Mouse (Mus musculus) stomach, embryonic 15.5 days (tissue): ENCODE measurements around the gene Chit1. TPM values are rescaled to one million over a fixed set of nuclear protein-coding genes. Genes with fewer than 3 reads are reported as not detected.

Experiments used
- ATAC-seq: fragments of 200-750 bp; cut with Nextera tagmentation; 2 replicates; pipeline ENCODE4 v1.8.0; 2017; ENCODE audit warnings: low read depth, moderate number of reproducible peaks, moderate TSS enrichment; ENCODE audit not compliant: insufficient read depth, low FRiP score
- H3K27ac ChIP-seq: fragments of 300-500 bp; sonication (generic); 2 replicates; pipeline ENCODE4 v1.5.1; 2015; ENCODE audit warnings: mild to moderate bottlenecking, inconsistent platforms
- H3K27me3 ChIP-seq: fragments of 300-500 bp; sonication (generic); replicated peaks from 2 replicates; pipeline ENCODE4 v1.6.1; 2015; ENCODE audit warnings: inconsistent platforms
- H3K36me3 ChIP-seq: fragments of 300-500 bp; sonication (generic); 2 replicates; pipeline ENCODE4 v1.6.1; 2015; ENCODE audit warnings: inconsistent platforms
- H3K4me1 ChIP-seq: fragments of 300-500 bp; sonication (generic); 2 replicates; pipeline ENCODE4 v1.6.1; 2015; ENCODE audit warnings: inconsistent platforms
- H3K4me2 ChIP-seq: fragments of 300-500 bp; sonication (generic); 2 replicates; pipeline ENCODE4 v1.6.1; 2015; ENCODE audit warnings: mild to moderate bottlenecking, inconsistent platforms
- H3K4me3 ChIP-seq: fragments of 300-500 bp; sonication (generic); replicated peaks from 2 replicates; pipeline ENCODE4 v1.5.1; 2015; ENCODE audit warnings: inconsistent platforms
- H3K9ac ChIP-seq: fragments of 300-500 bp; sonication (generic); 2 replicates; pipeline ENCODE4 v1.6.1; 2015; ENCODE audit warnings: inconsistent platforms
- H3K9me3 ChIP-seq: fragments of 300-500 bp; sonication (generic); 2 replicates; pipeline ENCODE4 v1.6.1; 2016; ENCODE audit warnings: inconsistent platforms
- WGBS: fragments of 180-500 bp; shearing (Covaris S2); methylation state at CpG from one replicate; pipeline ENCODE4 v1.1.7; 2015; 5-methylcytosine and 5-hydroxymethylcytosine counted together
- polyA plus RNA-seq: library from polyadenylated mRNA; unstranded; fragments of >200 nt; fragmentation: Nextera tagmentation; extraction: Ambion mirVana; gene quantifications from 2 replicates; pipeline ENCODE4 v1.2.1, GENCODE M21; 2015

The Chit1 gene
- polyA plus RNA-seq, 1 experiment from 2014 or later: 1.1 TPM

GRCm38 (mm10) chr1:134195979-134196378 lies 84.9 kb downstream of the Chit1 start:
- no peak overlapping the region for H3K9ac ChIP-seq
- no peaks in the 10 kb centered on the region for H3K36me3 ChIP-seq
- H3K27ac ChIP-seq: 0 out of 2 replicates have a peak overlapping the region, but pooled peaks have one; percentile 33
- peak; percentile 24; the same call in 1 of the 2 replicates for ATAC-seq
- no peak overlapping the region for H3K4me3 ChIP-seq
- no peaks in the 10 kb centered on the region for H3K9me3 ChIP-seq
- H3K27me3 ChIP-seq: no peaks in the 10 kb centered on the region
- no peak overlapping the region for H3K4me2 ChIP-seq
- 39% methylated on average over 4 of the region's 4 CpGs for WGBS
- peaks cover 13% of the 10 kb centered on the region; the same call in 1 of the 2 replicates for H3K4me1 ChIP-seq

- Histone ChIP-seq H3K9me3 (no peaks in the 10 kb centered on the region), H3K36me3 (no peaks in the 10 kb centered on the region), H3K9ac (no peak overlapping the region), H3K27ac (0 out of 2 replicates have a peak overlapping the region, but pooled peaks have one; percentile 33), H3K4me3 (no peak overlapping the region), H3K4me1 (peaks cover 13% of the 10 kb centered on the region; the same call in 1 of the 2 replicates), H3K27me3 (no peaks in the 10 kb centered on the region), H3K4me2 (no peak overlapping the region)
- no peak for ATAC-seq
- 66% methylated on average over 4 of the region's 4 CpGs for WGBS
These were observed 85.3 kb downstream of the Chit1 start for GRCm38 (mm10) chr1:134196386-134196785.

GRCm38 (mm10) chr1:134197325-134197982 lies 86.4 kb downstream of the Chit1 start:
- no peak overlapping the region for H3K27ac ChIP-seq
- H3K9me3 ChIP-seq: no peaks in the 10 kb centered on the region
- H3K4me2 ChIP-seq: no peak overlapping the region
- no peak for ATAC-seq
- no peaks in the 10 kb centered on the region for H3K27me3 ChIP-seq
- no peak overlapping the region for H3K9ac ChIP-seq
- WGBS: 80% methylated on average over 15 of the region's 15 CpGs
- H3K36me3 ChIP-seq: no peaks in the 10 kb centered on the region
- H3K4me1 ChIP-seq: peaks cover 13% of the 10 kb centered on the region; the same call in 1 of the 2 replicates
- no peak overlapping the region for H3K4me3 ChIP-seq

- Histone ChIP-seq H3K4me2 (no peak overlapping the region), H3K4me3 (no peak overlapping the region), H3K27ac (no peak overlapping the region), H3K36me3 (no peaks in the 10 kb centered on the region), H3K4me1 (peaks cover 13% of the 10 kb centered on the region; the same call in 1 of the 2 replicates), H3K9me3 (no peaks in the 10 kb centered on the region), H3K27me3 (no peaks in the 10 kb centered on the region), H3K9ac (no peak overlapping the region)
- peak; percentile 38; the same call in 1 of the 2 replicates for ATAC-seq
- WGBS: 67% methylated on average over 12 of the region's 12 CpGs
These were observed 87.4 kb downstream of the Chit1 start for GRCm38 (mm10) chr1:134198197-134198995.

GRCm38 (mm10) chr1:134200481-134200880 lies 89.4 kb downstream of the Chit1 start:
- Histone ChIP-seq H3K36me3 (no peaks in the 10 kb centered on the region), H3K27me3 (no peaks in the 10 kb centered on the region), H3K9me3 (no peaks in the 10 kb centered on the region), H3K9ac (no peak overlapping the region), H3K4me3 (no peak overlapping the region), H3K27ac (no peak overlapping the region), H3K4me1 (peaks cover 7% of the 10 kb centered on the region; the same call in 1 of the 2 replicates), H3K4me2 (no peak overlapping the region)
- WGBS: 54% methylated on average over 2 of the region's 2 CpGs
- ATAC-seq: no peak

Other genes with a start within 250 kb of the Chit1 start
- 1.7 and 1.8 TPM in 2 replicates for gene Optc, start 203.2 kb upstream of the Chit1 start, polyA plus RNA-seq
- gene Prelp, start 189.8 kb upstream of the Chit1 start, polyA plus RNA-seq: 2.2 and 2.4 TPM in 2 replicates
- gene Fmod, start 74.0 kb upstream of the Chit1 start, polyA plus RNA-seq: 9.0 and 11.1 TPM in 2 replicates
- 72.2 and 72.4 TPM in 2 replicates for gene Btg2, start 32.1 kb upstream of the Chit1 start, polyA plus RNA-seq
- 2.6 and 2.9 TPM in 2 replicates for gene Chil1, start 70.9 kb downstream of the Chit1 start, polyA plus RNA-seq
- 0.30 and 1.3 TPM in 2 replicates for gene Mybph, start 82.2 kb downstream of the Chit1 start, polyA plus RNA-seq
- 11.8 and 13.8 TPM in 2 replicates for gene Adora1, start 124.2 kb downstream of the Chit1 start, polyA plus RNA-seq
- gene Myog, start 178.7 kb downstream of the Chit1 start, polyA plus RNA-seq: 1.3 and 4.3 TPM in 2 replicates
- gene Ppfia4, start 221.7 kb downstream of the Chit1 start, polyA plus RNA-seq: 5.8 and 6.1 TPM in 2 replicates